8 mouse cellular contexts compared by ENCODE assay signal in the genomic region with DNA sequence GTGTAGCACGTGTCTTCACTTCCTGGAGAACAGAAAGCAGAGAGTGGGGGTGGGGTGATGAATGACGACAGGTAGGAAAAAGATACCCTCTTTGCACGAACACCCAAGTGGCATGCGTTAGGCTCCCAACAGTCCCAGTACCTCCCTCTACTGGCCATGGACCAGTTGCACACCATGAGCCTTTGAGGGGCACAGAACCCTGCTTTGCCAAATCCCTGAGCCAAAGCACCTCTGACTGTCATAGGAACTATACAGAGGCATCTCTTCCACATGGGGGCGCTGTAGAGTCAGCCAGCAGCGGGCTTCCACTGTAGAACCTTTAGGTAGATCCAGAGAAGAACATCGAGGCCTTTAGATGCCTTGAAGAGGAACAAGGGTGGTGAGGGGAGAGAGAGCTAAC.
DNase-seq lines count a peak whose midpoint lies in the region; ATAC-seq lines count a peak whose summit lies in the region.

No protein-coding gene starts in this region.

- peak; percentile 86 for ATAC-seq in frontal cortex, adult (ENCODE audit: low TSS enrichment)
- peak; percentile 18; the same call in 1 of the 2 replicates for ATAC-seq in monocyte, adult 5-6 weeks (replicated peaks; ENCODE audit: insufficient number of reproducible peaks, low FRiP score, low TSS enrichment, poor library complexity, severe bottlenecking)

- 29% methylated on average over 7 of the region's 7 CpGs for whole genome bisulfite sequencing in large intestine, adult 2 months

- DNase-seq in frontal cortex, postnatal 10 days (ENCODE audit: low spot score in 2 of 2) = no peak
- DNase-seq in urinary bladder, postnatal 14 days (ENCODE audit: low spot score) = peak; percentile 57
- DNase-seq in urinary bladder, postnatal 10 days (ENCODE audit: low spot score) = no peak
- peak; percentile 32 for DNase-seq in embryo, embryonic 10 days (ENCODE audit: low spot score)
- DNase-seq in large intestine, adult 2 months (ENCODE audit: low read depth, low spot score) = peak; percentile 7
- peak; percentile 50 to 70 for DNase-seq in thymus, postnatal 36 days

Comparison
In these comparisons a context has a peak if more than half of its experiments do, and no peak if none do; other contexts are left out.
1. DNase-seq: peak in urinary bladder, postnatal 14 days (single experiment), embryo, embryonic 10 days (single experiment), large intestine, adult 2 months (single experiment) and thymus, postnatal 36 days (2 of 2); none in frontal cortex, postnatal 10 days (0 of 2) and urinary bladder, postnatal 10 days (single experiment).